Mouse (Mus musculus) limb, embryonic 10.5 days (tissue): Measurements from ENCODE around the gene Zeb2. TPM values are rescaled to one million over a fixed set of nuclear protein-coding genes. Genes with fewer than 3 reads are reported as not detected.

Source experiments
- DNase-seq: peaks from one replicate; pipeline ENCODE4 v3.0.0-alpha.2; 2017; ENCODE audit warnings: low spot score
- H3K27ac ChIP-seq: fragments of 300-500 bp; sonication (generic); 2 replicates; pipeline ENCODE4 v1.5.1; 2016; ENCODE audit warnings: mild to moderate bottlenecking
- H3K27me3 ChIP-seq: fragments of 300-500 bp; sonication (generic); 2 replicates; pipeline ENCODE4 v1.6.1; 2016; ENCODE audit warnings: low read depth, mild to moderate bottlenecking; ENCODE audit not compliant: poor library complexity, severe bottlenecking
- H3K36me3 ChIP-seq: fragments of 300-500 bp; sonication (generic); 2 replicates; pipeline ENCODE4 v1.6.1; 2016; ENCODE audit warnings: mild to moderate bottlenecking, moderate library complexity
- H3K4me1 ChIP-seq: fragments of 300-500 bp; sonication (generic); 2 replicates; pipeline ENCODE4 v1.6.1; 2016
- H3K4me3 ChIP-seq: fragments of 300-500 bp; sonication (generic); 2 replicates; pipeline ENCODE4 v1.5.1; 2016; ENCODE audit warnings: mild to moderate bottlenecking, moderate library complexity
- H3K9me3 ChIP-seq: fragments of 300-500 bp; sonication (generic); replicated peaks from 2 replicates; pipeline ENCODE4 v1.6.1; 2016; ENCODE audit warnings: mild to moderate bottlenecking
- WGBS: fragments of 180-500 bp; shearing (Covaris S2); methylation state at CpG from one replicate; pipeline ENCODE4 v1.1.7; 2016; 5-methylcytosine and 5-hydroxymethylcytosine counted together
- polyA plus RNA-seq: library from polyadenylated mRNA; unstranded; fragments of >200 nt; fragmentation: Nextera tagmentation; extraction: Ambion mirVana; gene quantifications from 2 replicates; pipeline ENCODE4 v1.2.1, GENCODE M21; 2016

The Zeb2 gene
- polyA plus RNA-seq, 1 experiment from 2014 or later, result 5.3 TPM

DNA sequence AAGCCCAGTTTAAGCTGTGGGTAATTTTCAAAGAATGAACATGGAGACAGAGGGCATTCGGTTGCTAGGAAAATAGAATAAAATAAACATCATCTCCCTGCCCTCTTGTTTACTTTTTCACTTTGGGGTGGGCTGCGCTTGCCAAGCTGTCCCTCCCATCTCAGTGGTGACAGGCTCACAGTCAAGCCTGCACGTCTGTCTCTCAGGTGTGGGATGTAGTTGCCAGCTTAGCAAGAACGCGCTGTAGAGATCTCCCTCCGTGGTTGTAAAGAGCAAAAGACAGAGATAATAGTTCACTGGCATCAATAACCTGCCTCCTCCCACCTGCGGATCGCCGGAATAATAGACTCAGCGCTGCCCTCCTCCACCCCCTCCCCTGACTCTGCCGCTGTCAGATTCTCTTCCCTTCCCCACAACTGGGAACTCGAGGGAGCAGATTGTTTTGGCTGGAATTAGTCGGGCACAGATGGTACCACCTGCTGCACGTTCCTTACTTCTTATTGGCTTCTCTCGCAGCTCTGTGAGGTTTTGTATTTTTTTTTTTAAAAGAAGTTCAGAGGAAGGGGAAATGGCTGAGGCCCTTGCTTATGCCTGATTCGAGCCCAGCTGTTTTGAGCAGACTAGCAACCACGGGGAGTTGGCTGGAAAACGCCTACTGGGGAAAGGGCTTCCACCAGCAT, 138.0 kb downstream of the Zeb2 start:
- peak overlapping the region; percentile 31 for H3K4me3 ChIP-seq
- H3K9me3 ChIP-seq, result no peaks in the 10 kb centered on the region
- peaks cover 30% of the 10 kb centered on the region for H3K27me3 ChIP-seq
- peaks cover 9% of the 10 kb centered on the region for H3K4me1 ChIP-seq
- WGBS, result 13% methylated on average over 18 of the region's 18 CpGs
- DNase-seq, result no peak
- H3K27ac ChIP-seq, result no peak overlapping the region
- H3K36me3 ChIP-seq, result no peaks in the 10 kb centered on the region

DNA sequence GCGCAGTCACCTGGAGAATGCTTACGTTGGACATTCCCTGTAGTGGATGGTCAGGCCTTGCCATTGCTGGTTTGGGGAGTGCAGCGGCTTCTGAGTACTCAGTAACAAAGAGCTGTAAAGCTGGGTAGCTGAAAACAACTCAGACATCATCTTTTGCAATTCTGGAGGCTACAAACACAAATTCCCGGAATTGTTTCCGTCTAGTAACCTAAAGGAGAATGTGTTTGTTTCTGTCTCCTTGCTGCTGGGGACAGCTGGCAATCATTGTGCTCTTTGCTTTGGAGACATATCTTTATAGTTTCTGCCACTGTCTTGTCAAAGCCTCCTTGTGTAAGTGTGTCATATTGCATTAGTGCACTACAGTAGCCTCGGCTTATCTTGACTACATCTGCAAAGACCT, 139.2 kb downstream of the Zeb2 start:
- DNase-seq, result no peak
- Histone ChIP-seq H3K36me3 (no peaks in the 10 kb centered on the region), H3K4me1 (peaks cover 9% of the 10 kb centered on the region), H3K9me3 (no peaks in the 10 kb centered on the region), H3K27ac (no peak overlapping the region), H3K27me3 (peaks cover 30% of the 10 kb centered on the region), H3K4me3 (no peak overlapping the region)
- WGBS, result 86% methylated on average over 6 of the region's 6 CpGs

DNA sequence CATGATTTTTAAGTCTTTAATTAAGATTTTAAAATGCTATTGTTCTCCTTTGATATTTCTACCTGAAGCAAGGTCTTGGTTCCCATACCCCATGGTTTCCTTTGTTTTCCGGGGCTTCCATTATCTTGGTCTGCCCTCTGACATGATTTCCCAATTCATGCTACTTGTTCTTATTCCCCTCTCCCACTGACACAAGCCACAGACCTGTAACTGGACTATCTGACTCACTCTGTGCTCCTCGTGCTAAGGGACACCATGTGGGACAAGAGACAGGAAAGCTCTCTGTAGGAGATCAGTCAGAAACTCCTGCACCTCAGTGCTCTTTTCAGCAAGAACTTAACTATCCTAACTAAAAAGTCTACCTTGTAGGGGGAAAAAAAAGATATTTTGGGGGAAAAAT, 139.6 kb downstream of the Zeb2 start:
- peaks cover 9% of the 10 kb centered on the region for H3K4me1 ChIP-seq
- H3K27ac ChIP-seq, result no peak overlapping the region
- H3K27me3 ChIP-seq, result peaks cover 30% of the 10 kb centered on the region
- no peaks in the 10 kb centered on the region for H3K9me3 ChIP-seq
- no peaks in the 10 kb centered on the region for H3K36me3 ChIP-seq
- WGBS, result 71% methylated on average over 2 of the region's 2 CpGs
- no peak for DNase-seq
- no peak overlapping the region for H3K4me3 ChIP-seq

DNA sequence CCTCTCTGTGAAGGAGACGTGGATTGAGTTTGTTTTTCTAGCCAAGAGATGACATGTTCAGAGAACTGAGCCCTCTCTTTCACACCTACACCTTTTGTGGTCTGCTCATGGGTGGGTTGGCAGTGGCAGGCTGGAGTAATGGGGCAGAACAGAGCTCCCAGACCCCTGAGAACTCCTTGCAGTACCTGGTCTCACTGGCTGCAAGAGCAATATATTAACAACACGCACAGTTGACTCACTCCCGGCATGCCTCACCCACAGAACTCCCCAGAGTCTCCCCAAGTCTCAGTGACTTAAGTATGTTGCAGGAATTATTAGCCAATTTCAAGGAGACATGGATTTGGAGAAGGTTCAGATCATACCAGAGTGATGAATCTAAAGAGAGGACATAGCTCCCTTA, 140.1 kb downstream of the Zeb2 start:
- Histone ChIP-seq H3K27me3 (peaks cover 30% of the 10 kb centered on the region), H3K36me3 (no peaks in the 10 kb centered on the region), H3K4me1 (peaks cover 9% of the 10 kb centered on the region), H3K9me3 (no peaks in the 10 kb centered on the region), H3K4me3 (no peak overlapping the region), H3K27ac (no peak overlapping the region)
- no peak for DNase-seq
- 78% methylated on average over 3 of the region's 3 CpGs for WGBS

DNA sequence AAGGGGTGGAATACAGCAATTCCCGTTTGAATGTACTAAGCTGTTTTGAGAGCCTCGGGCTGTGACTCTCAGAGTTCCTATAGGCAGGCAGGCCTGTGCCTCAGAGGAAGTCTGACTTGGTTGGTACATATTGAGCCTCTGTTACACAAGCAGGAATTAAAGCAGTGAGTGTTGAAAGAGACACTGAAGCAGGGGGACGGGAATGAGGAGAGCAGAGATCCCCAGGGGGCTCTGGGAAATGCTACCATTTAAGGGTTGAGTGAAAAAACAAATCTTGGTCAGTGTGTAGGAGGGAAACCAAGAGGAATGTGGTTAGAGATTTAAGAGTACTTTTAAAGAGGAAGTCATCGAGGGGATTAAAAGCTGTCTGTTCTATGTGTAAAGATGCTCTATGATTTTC, 140.7 kb downstream of the Zeb2 start:
- no peaks in the 10 kb centered on the region for H3K36me3 ChIP-seq
- peaks cover 9% of the 10 kb centered on the region for H3K4me1 ChIP-seq
- no peaks in the 10 kb centered on the region for H3K9me3 ChIP-seq
- peaks cover 30% of the 10 kb centered on the region for H3K27me3 ChIP-seq
- WGBS, result 53% methylated on average over 4 of the region's 4 CpGs
- no peak overlapping the region for H3K4me3 ChIP-seq
- DNase-seq, result no peak
- no peak overlapping the region for H3K27ac ChIP-seq

DNA sequence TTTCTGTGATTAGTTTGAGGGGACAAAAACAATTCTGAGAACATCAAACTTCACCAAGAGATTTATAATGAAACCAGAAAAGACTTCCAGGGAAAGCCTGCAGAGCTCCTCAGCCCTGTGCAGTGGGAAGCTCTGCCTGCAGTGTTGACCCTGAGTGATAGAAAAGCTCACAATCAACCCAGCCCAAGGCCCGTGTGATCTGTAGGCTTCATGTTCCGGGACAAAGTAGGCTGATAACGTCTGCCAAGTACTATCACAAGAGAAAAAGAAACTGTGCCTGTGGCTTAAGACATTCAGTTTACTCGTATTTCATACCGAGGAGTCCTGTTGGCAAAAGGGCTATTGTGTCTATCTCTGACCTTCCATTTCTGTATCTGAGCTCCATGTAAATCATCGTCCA, 143.4 kb downstream of the Zeb2 start:
- Histone ChIP-seq H3K9me3 (no peaks in the 10 kb centered on the region), H3K27ac (no peak overlapping the region), H3K27me3 (peaks cover 12% of the 10 kb centered on the region), H3K4me3 (no peak overlapping the region), H3K4me1 (no peaks in the 10 kb centered on the region), H3K36me3 (no peaks in the 10 kb centered on the region)
- DNase-seq, result no peak
- WGBS, result 91% methylated on average over 6 of the region's 6 CpGs

DNA sequence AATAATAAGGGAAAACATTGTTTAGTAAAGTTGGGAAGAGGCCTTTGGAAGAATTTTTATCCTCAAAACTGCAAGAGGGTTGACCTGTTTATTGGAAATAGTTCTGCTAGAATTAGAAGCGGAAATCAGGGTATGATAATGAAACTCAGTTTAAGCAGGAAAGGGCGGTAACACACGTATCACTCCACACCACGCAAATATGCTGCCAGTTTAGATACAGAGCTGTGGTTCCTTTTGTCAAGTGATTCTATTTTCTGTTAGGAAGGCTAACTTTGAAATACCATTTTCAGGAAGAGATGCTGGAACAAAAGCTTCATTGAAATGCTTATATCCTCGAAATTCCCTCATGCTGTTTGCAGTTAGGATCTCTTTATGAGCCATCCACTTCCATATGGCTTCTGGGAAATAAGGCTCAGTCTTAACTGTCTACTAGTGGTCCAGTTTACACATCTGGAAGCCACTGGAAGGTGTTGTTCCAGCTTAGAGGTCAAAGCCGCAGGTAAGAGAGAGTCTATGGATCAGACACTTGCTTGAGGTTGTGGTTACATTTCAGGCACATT, 147.0 kb downstream of the Zeb2 start:
- no peak overlapping the region for H3K4me3 ChIP-seq
- WGBS, result 95% methylated on average over 6 of the region's 6 CpGs

DNA sequence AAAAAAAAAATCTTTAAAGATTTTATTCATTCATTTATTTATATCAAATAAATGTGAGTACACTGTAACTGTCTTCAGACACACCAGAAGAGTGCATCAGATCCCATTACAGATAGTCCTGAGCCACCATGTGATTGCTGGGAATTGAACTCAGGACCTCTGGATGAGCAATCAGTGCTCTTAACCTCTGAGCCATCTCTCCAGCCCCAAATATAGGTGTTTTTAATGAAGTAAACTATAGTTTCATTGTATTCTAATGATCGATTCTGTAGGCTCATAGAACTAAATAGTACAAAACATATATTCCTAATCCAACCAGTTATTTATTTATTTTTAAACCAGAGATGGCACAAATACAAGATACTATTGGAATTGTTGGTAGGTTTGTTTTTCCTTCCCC, 147.6 kb downstream of the Zeb2 start:
- WGBS, result 92% methylated on average over 1 of the region's 1 CpGs
- Histone ChIP-seq H3K4me1 (no peaks in the 10 kb centered on the region), H3K27ac (no peak overlapping the region), H3K36me3 (no peaks in the 10 kb centered on the region), H3K4me3 (no peak overlapping the region), H3K9me3 (no peaks in the 10 kb centered on the region), H3K27me3 (no peaks in the 10 kb centered on the region)
- DNase-seq, result no peak

More for the DNA sequence above, 147.0 kb downstream of the Zeb2 start:
- Histone ChIP-seq H3K27me3 (no peaks in the 10 kb centered on the region), H3K27ac (no peak overlapping the region), H3K36me3 (no peaks in the 10 kb centered on the region), H3K4me1 (no peaks in the 10 kb centered on the region), H3K9me3 (no peaks in the 10 kb centered on the region)
- no peak for DNase-seq

DNA sequence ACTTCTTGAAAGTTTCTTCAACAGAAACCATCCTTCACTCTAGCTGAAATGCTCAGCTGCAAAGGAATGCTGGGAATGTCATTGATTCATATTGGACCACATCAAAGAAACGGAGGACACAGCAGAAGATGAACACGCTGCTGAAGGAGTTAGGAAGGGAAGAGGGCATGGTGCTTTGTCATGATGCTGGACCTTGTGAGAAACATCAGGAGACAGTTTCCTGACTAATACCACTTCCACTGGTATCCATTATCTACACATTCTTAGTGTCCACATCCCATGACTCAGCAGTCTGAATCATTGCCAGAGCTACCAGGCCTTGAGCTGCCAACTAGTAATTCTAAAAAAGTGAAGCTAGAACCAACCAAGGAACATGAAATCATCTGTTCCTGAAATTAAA, 148.0 kb downstream of the Zeb2 start:
- H3K36me3 ChIP-seq, result no peaks in the 10 kb centered on the region
- H3K4me1 ChIP-seq, result no peaks in the 10 kb centered on the region
- no peaks in the 10 kb centered on the region for H3K27me3 ChIP-seq
- H3K4me3 ChIP-seq, result no peak overlapping the region
- no peak for DNase-seq
- 88% methylated on average over 2 of the region's 2 CpGs for WGBS
- no peak overlapping the region for H3K27ac ChIP-seq
- no peaks in the 10 kb centered on the region for H3K9me3 ChIP-seq

DNA sequence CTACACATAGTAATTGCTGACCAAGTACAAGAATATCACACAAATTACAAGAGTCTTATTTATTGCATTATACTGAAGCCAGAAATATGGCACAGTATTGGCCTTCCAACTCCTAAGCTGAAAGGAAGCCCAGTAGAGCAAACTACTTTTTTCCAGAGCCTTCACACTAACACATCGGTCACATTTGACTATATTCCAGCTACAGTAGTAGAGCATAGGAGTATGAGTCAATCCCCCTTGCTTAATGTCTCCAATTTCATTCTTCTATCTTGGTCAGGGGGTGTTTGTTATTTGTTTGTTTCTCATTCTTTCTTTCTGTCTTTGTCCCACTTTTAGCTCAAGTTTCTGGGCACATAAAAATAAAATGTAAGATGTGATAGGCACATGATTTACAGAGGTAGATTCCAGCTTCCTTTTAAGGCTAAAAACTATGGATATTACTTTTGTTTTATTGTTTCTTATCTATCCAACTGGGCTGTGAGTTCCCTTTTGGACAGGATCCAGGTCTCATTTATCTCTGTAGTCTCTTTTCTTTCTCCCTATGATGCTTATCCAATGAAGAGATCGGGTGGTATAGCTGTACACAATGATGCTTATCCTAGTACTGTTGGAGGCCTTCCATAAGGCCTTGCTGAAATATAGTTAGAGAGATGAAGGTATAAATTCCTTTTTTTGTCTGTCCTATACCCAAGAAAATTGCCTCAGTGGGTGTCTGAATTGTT, 151.2 kb downstream of the Zeb2 start:
- H3K27ac ChIP-seq, result no peak overlapping the region
- no peak for DNase-seq
- H3K36me3 ChIP-seq, result no peaks in the 10 kb centered on the region
- no peaks in the 10 kb centered on the region for H3K4me1 ChIP-seq
- H3K4me3 ChIP-seq, result no peak overlapping the region
- WGBS, result 92% methylated on average over 2 of the region's 2 CpGs
- no peaks in the 10 kb centered on the region for H3K27me3 ChIP-seq
- no peaks in the 10 kb centered on the region for H3K9me3 ChIP-seq

DNA sequence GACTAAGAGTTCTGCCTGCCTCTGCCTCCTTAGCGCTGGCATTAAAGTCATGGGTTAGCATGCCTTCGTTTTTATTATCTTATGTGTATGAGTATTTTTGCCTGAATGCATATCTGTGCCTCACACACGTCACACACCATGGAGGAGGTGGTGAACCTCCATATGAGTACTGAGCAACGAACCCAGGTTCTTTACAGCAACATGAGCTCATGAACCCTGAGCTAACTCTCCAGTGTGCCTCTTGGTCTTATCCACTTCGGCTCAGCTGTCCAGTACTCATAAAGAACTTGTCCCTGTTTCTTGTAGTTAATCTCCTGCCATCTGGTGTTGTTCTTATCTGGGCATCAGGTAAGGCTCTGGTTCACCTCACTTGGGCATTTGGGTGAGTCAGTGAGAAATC, 154.6 kb downstream of the Zeb2 start:
- H3K4me3 ChIP-seq, result no peak overlapping the region
- 90% methylated on average over 5 of the region's 5 CpGs for WGBS
- no peak overlapping the region for H3K27ac ChIP-seq
- H3K27me3 ChIP-seq, result no peaks in the 10 kb centered on the region
- no peaks in the 10 kb centered on the region for H3K9me3 ChIP-seq
- no peak for DNase-seq
- no peaks in the 10 kb centered on the region for H3K4me1 ChIP-seq
- no peaks in the 10 kb centered on the region for H3K36me3 ChIP-seq

DNA sequence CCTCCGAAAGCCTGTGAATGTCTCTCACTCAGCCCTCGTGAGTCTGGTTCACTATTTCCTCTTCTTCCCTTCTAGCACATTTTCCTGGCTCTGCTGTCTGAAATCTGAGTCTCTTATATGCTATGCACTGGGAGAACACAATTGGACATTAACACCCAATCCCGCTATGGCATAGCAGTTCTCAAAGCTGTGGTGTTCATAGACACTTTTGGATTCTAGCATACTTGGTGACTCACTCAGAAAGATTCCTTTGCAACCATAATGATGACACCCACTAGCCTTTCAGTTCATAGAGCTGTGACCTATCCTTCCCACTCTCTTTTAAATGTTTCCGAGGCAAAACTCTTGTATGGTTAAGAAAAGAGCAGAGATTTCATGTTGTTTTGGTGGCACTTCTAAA, 156.0 kb downstream of the Zeb2 start:
- no peak overlapping the region for H3K4me3 ChIP-seq
- 87% methylated on average over 4 of the region's 4 CpGs for WGBS

DNA sequence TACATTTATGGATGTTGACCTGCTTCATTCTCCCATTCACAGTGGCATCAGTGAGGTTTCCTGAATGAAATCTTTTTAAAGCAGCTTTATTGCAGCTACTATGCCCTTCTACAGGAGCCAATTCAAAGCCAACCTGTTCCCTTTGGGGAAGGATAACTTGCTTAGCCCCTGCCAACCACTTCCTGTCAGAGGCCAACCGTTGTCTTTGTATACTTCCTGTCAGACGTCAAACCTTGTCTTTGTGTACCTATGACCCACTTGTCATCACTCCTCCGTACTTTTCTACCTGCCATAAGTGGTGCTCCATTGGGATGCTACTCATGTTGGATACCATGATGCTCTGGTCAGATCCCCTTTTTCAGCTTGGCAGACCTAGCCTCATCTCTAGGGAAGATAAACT, 156.6 kb downstream of the Zeb2 start:
- Histone ChIP-seq H3K4me3 (no peak overlapping the region), H3K9me3 (no peaks in the 10 kb centered on the region), H3K4me1 (no peaks in the 10 kb centered on the region), H3K27me3 (no peaks in the 10 kb centered on the region), H3K27ac (no peak overlapping the region), H3K36me3 (no peaks in the 10 kb centered on the region)
- WGBS, result 80% methylated on average over 3 of the region's 3 CpGs
- DNase-seq, result no peak

More for the DNA sequence above, 156.0 kb downstream of the Zeb2 start:
- H3K36me3 ChIP-seq, result no peaks in the 10 kb centered on the region
- H3K27ac ChIP-seq, result no peak overlapping the region
- H3K9me3 ChIP-seq, result no peaks in the 10 kb centered on the region
- no peak for DNase-seq
- H3K4me1 ChIP-seq, result no peaks in the 10 kb centered on the region
- no peaks in the 10 kb centered on the region for H3K27me3 ChIP-seq
